Mouse (Mus musculus): Measurements from ENCODE around the gene Ccdc93.

DNA sequence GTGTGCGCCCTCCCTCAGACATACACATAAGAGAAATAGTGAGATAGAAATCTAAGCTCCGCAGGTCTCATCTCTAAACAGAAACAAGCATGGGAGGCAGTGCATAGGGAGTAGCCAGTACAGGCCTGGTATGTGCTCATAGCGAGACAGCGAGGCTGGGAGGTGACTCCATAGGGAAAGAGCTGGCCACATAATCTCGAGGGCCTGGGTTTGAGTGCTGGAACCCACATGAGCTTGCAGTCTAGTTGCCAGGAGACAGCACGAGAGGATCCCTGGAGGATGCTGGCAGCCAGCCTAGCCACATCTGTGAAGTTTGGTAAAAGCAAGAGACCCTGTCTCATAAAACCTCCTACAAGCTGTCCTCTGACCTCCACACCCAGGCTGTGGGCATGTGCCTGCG is 20.2 kb downstream of the Ccdc93 start:
- TF ChIP-seq POLR2A (IDR thresholded peaks at IDR 0.05; ENCODE audit: borderline replicate concordance, extremely low read depth, low read depth, low read length) = no peak
- no peak for TF ChIP-seq CTCF (IDR thresholded peaks at IDR 0.05; ENCODE audit: insufficient read depth, low read length)

Measured in lung, adult 2 months (tissue).